Mouse (Mus musculus) A20 (cell line): Measurements from ENCODE around the gene Gm42372.

Source experiments
- DNase-seq: peaks from one replicate; pipeline ENCODE4 v3.0.0-alpha.2; 2011; ENCODE audit warnings: low read depth, low spot score

The Gm42372 gene

GRCm38 (mm10) chr7:16959539-16960187 is 23.2 kb upstream of the Gm42372 start, which contains the start of gene Pnmal1:
Gene Pnmal1, plus strand, starts transcription at chr7:16959679.
- no peak for DNase-seq

DNA sequence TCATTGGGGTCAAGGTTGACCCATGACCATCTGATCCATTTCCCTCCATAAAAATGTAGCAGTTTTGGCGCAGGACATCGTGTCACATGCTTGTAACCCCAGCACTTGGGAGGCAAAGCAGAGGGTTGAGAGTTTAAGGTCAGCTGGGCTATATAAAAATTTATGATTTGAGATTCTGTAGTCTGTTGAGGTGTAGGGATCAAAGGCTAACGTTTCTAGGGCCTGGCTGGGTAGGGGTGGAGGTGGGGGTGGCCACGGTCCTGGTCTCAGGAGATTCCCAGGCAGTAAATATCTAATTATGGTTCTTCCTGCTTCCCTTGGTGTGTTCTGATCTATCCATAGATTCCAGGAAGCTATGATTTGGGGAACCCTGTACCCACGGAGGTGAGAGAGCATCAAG is 21.2 kb upstream of the Gm42372 start:
- DNase-seq = no peak

- DNase-seq = no peak
Observed at GRCm38 (mm10) chr7:16968414-16968813, 14.5 kb upstream of the Gm42372 start.

DNA sequence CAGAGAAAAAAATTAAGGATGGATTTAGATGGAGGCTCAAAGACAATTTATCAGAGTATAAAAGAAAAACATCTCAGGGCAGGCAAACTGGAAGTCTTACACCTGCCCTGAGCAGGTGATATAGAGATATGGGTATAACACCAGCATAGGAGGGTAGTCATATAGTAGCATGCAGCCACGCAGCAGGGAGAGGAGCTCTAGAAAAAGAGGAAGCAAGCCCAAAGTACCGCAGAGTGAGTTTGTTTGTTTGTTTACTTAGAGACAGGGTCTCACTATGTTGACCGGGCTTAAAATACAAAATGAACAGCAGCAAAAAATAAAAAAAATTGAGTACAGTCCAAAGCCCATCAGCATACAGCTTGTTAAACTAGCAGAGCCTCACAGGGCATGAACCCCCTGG is 11.7 kb upstream of the Gm42372 start:
- peak; percentile 67 for DNase-seq

DNA sequence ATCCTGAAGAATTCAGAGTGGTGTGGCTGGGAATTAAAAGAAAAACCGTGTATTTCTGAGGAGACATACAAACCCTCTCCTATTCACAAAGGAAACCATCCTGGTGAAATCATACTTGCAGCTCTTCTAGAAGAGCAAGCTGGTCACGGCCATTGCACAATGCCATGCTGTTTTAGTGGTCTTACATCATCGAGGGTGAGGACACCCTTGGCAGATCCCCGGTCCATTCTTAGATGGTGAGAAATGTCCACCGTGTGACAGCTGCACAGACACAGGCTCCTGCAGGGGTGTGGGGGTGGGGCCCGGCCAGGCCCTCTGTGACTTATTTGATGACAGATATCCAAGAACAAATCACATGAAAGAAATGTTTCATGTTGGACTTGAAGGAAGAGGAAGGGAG is 8.9 kb upstream of the Gm42372 start:
- DNase-seq = peak; percentile 41

DNA sequence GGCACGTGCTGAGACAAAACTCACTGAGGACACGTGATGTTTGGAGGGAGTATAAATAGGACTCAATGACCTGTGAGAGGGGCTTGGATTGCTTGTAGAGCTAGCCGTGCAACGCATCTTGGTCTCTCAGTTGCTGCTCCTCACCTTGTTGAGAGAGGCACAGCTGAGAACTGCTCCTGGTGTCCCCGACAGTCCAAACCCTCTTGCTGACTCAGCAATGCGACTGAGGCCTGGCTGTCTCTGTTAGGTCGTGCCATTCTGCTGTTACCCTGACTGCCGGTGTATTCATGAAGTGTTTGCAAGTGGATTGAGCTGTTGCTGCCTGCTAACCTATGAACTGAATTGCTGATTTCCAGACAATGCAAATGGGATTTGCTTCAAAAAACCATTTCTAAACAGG is 6.6 kb upstream of the Gm42372 start:
- DNase-seq = no peak

DNA sequence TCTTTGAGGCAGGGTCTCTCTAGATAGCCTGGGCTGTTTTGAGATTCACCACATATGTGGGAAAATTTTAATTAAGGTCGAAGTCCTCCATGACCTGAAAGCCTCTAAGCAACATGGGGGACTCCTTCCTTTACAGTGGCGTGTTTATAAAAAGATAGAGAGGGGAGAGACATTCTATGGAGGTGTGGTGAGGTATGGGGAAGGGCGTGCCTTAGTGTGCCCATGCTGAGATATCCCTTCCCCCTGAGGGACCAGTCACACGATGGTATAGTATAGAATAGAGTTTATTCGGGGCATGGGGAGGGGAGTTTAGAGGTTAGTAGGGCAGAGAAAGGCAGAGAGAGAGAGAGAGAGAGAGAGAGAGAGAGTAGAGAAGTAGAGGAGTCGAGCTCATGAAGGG is 4.7 kb upstream of the Gm42372 start:
- DNase-seq = no peak

DNA sequence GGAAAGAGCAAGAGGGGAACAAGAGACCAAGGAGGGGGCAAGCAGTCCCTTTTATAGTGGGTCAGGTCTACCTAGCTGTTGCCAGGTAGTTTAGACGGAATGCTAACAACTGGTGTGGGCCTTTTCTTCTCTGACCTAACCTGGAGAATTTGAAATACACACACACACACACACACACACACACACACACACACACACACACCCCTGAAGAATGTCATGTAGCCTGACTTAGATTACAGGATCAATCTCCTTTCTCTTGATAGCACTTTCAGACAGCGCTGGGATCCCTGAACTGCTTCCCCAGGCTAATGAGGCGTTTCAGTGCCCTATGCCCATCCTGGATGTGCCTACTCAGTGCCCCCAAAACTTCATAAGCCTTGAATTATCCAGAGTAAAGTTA is 4.3 kb upstream of the Gm42372 start:
- DNase-seq = no peak

DNA sequence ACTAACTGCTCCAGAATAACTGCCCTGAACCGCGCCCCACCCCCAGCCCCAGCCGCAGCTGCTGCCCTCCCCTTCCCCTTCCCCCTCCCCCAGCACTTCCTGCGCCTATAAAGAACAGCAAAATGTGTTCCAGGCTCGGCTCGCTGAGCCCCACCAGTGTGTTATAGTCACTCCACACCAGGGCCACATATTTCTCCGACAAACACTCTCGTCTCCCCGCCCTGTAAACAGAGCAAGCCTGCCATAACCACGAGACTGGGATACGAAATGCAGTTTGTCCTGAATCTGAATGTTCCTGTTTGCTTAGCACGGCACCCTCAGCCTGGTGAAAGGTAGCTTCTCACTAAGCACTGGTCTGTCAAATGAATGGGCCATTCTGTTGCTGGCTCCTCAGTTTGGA is 2.5 kb upstream of the Gm42372 start:
- DNase-seq = peak; percentile 57

GRCm38 (mm10) chr7:16987541-16988149 is 4.8 kb downstream of the Gm42372 start:
- DNase-seq = no peak

DNA sequence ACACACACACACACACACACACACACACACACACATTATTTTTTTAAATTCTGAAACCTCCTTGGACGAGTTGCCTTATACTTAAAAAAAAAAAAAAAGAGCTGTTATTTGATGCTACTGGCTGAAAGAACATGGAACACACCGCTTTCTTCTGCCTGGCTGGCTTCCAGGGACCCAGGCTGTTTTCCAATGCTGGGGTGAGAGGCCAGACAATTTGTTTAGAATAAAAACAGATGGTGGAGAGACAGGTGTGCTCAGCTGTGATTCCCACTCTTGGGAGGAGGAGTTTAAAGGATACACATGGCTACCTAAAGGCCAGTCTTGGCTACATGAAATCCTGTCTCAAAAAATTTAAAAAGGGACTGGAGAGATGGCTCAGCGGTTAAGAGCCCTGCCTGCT is 5.5 kb downstream of the Gm42372 start:
- DNase-seq = no peak

DNA sequence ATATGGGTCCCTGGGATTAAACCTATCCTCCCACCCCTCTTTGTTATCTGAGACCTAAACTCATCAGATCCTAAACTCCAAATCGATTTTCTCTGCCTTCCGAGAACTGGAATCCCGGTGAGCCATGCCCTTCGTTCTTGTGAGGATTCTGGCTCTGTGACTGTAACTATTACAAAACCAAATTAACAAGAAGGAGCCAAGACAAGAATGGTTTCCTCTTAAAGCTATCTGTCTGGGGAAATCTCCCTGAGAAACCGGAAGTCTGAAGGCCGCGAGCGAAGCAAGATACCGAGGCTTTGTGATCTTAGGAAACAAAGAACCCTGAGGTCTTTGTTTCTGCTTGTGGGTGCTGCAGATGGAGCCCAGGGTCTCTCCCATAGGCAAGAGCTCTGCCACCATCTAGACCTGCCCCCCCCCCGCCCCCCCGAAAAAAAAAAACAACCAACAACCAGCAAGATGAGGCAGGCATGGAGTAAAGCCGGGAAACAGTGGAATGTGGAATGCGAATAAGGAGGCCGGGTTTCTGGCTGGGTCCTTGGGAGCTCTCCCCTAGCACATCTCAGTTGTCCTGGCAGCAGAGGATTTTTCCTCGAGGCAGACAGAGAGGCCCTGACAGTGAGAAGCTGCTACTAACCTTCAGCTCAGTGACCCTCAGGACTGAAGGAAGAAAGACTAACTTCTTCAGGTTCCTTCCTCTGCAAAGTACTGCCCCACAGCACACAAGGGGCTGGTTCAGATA is 7.3 kb downstream of the Gm42372 start:
- no peak for DNase-seq

- no peak for DNase-seq
Observed at GRCm38 (mm10) chr7:16991681-16992450, 9.0 kb downstream of the Gm42372 start.

GRCm38 (mm10) chr7:16992451-16992807 is 9.5 kb downstream of the Gm42372 start, which contains the start of gene Ccdc8:
Gene Ccdc8, plus strand, starts transcription at chr7:16992708.
- no peak for DNase-seq

DNA sequence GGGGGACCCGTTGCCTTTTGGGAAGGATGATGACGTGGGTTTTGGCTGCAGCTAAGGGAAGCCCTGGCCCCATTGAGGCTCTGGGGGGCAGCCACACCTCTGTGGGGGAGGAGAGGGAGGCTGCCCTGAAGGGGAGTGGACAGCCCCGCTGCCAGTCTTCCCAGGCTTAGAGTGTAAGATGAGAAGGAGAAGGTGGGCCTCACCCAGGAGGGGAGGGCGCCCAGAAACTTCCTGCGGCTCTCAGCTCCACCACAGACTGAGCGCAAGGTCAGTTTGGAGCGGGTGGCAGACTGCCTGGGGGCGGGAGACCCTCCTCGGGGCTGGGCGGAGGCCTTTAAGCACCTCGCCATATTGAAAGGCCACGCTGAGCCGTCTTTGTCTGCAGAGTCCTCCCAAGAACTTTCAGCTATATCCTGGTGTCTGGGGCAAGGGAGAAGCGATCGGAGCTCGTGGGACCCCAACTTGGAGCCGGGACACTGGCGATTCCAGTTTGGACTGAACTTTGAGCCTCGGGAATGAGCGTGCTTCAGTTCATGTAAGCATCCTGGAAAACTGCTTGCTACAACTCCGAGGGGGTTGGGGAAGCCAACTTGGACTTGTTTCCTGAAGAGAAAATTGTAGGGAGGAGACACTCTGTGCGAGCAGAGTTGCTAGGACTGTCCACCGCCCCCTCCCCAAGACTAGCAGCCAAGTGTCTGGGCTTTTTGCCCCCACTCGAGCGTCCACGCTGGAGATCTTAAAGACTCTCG is 10.9 kb downstream of the Gm42372 start:
- no peak for DNase-seq

DNA sequence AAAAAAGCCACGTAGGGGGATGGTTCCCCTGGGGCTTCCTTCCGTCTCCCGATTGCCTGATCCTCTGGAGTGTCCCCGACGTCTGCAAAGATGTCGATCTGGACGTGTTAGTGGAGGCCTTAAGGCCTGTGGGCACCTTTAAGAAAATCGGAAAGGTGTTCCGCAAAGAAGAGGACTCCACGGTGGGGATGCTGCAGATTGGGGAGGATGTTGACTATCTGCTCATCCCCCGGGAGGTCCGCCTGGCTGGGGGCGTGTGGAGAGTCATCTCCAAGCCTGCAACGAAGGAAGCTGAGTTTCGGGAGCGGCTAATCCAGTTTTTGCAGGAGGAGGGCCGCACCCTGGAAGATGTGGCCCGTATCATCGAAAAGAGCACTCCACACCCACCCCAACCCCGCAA is 11.5 kb downstream of the Gm42372 start:
- DNase-seq = no peak

GRCm38 (mm10) chr7:16995345-16995744 is 12.5 kb downstream of the Gm42372 start:
- no peak for DNase-seq

GRCm38 (mm10) chr7:16999233-16999632 is 16.3 kb downstream of the Gm42372 start:
- no peak for DNase-seq

GRCm38 (mm10) chr7:16999650-17000049 is 16.8 kb downstream of the Gm42372 start:
- DNase-seq = peak; percentile 76

- peak; percentile 87 for DNase-seq
Observed at GRCm38 (mm10) chr7:17002375-17003195, 19.7 kb downstream of the Gm42372 start.
